Mouse (Mus musculus) neutrophil, adult 5-6 weeks (primary cell): ENCODE measurements around the gene Sidt1. TPM values are rescaled to one million over a fixed set of nuclear protein-coding genes. Genes with fewer than 3 reads are reported as not detected.

Source experiments
- ATAC-seq: fragments of 151-379, 151-347 bp; 2 replicates; pipeline ENCODE4 v1.8.0; 2017; ENCODE audit warnings: mild to moderate bottlenecking, moderate TSS enrichment; ENCODE audit not compliant: insufficient number of reproducible peaks, poor library complexity, low FRiP score, severe bottlenecking; ENCODE audit errors: extremely low read depth
- total RNA-seq: library from RNA; stranded (forward); fragments of 200-1000 nt; gene quantifications from 2 replicates; pipeline ENCODE4 v1.2.3, GENCODE M21; 2017

Sidt1 gene
- 20.4 and 30.5 TPM in 2 replicates for total RNA-seq

- ATAC-seq, result peak; percentile 77
Observed at GRCm38 (mm10) chr16:44332861-44333284, at the start of gene Sidt1. Gene Sidt1, minus strand, starts transcription at chr16:44333196.

GRCm38 (mm10) chr16:44381578-44381977 is 48.6 kb upstream of the Sidt1 start:
- ATAC-seq, result no peak

- ATAC-seq, result no peak
Observed at GRCm38 (mm10) chr16:44380006-44380405, 47.0 kb upstream of the Sidt1 start.

GRCm38 (mm10) chr16:44375459-44375858 is 42.5 kb upstream of the Sidt1 start:
- no peak for ATAC-seq

- no peak for ATAC-seq
Observed at GRCm38 (mm10) chr16:44365522-44365921, 32.5 kb upstream of the Sidt1 start.

GRCm38 (mm10) chr16:44361921-44362890 is 29.2 kb upstream of the Sidt1 start:
- ATAC-seq, result peak; percentile 35; the same call in 1 of the 2 replicates

GRCm38 (mm10) chr16:44357571-44358268 is 24.7 kb upstream of the Sidt1 start:
- peak; percentile 99 for ATAC-seq

GRCm38 (mm10) chr16:44356291-44356690 is 23.3 kb upstream of the Sidt1 start:
- ATAC-seq, result no peak

GRCm38 (mm10) chr16:44349801-44350397 is 16.9 kb upstream of the Sidt1 start:
- no peak for ATAC-seq

- peak; percentile 95 for ATAC-seq
Observed at GRCm38 (mm10) chr16:44347071-44347901, 14.3 kb upstream of the Sidt1 start, which contains the start of gene Spice1. Gene Spice1, plus strand, starts transcription at chr16:44347121.

GRCm38 (mm10) chr16:44337541-44337940 is 4.5 kb upstream of the Sidt1 start:
- no peak for ATAC-seq

GRCm38 (mm10) chr16:44331995-44332860 is 768 bp downstream of the Sidt1 start:
- peak; percentile 11; the same call in 1 of the 2 replicates for ATAC-seq

- ATAC-seq, result no peak
Observed at GRCm38 (mm10) chr16:44331671-44331994, 1.4 kb downstream of the Sidt1 start.

- ATAC-seq, result no peak
Observed at GRCm38 (mm10) chr16:44331154-44331553, 1.8 kb downstream of the Sidt1 start.

- no peak for ATAC-seq
Observed at GRCm38 (mm10) chr16:44330657-44331056, 2.3 kb downstream of the Sidt1 start.

- no peak for ATAC-seq
Observed at GRCm38 (mm10) chr16:44328644-44329043, 4.4 kb downstream of the Sidt1 start.

- no peak for ATAC-seq
Observed at GRCm38 (mm10) chr16:44320232-44320631, 12.8 kb downstream of the Sidt1 start.

- no peak for ATAC-seq
Observed at GRCm38 (mm10) chr16:44316350-44316749, 16.6 kb downstream of the Sidt1 start.
